Mouse (Mus musculus): Measurements from ENCODE around the gene Sgf29. TPM values are rescaled to one million over a fixed set of nuclear protein-coding genes. Genes with fewer than 3 reads are reported as not detected.

Sgf29 gene
- polyA plus RNA-seq, 1 experiment from 2014 or later: 49.5 TPM

DNA sequence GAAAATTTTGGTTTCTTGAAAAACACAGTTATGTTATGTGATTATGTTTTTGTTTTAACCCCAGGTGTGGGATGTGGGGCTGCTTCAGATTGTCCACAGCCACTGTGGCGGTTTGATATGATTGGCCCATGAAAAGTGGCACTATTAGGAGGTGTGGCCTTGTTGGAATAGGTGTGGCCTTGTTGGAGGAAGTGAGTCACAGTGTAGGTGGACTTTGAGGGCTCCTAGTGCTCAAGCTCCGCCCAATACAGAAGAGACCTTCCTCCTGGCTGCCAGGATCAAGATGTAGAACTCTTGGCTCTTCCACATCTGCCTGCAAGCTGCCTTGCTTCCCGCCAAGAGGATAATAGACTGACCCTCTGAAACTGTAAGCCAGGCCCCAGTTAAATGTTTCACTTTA, 36.4 kb upstream of the Sgf29 start:
- no peak overlapping the region for H3K9ac ChIP-seq (replicated peaks; ENCODE audit: low read depth)
- no peak for ATAC-seq
- H3K4me3 ChIP-seq (ENCODE audit: low read depth, low read length): no peak overlapping the region
- no peaks in the 10 kb centered on the region for H3K27me3 ChIP-seq (replicated peaks; ENCODE audit: insufficient read depth, low read length)
- WGBS: 73% methylated on average over 3 of the region's 3 CpGs
- TF ChIP-seq EP300 (IDR thresholded peaks at IDR 0.05) (no peak), CTCF (IDR thresholded peaks at IDR 0.05) (no peak)
- DNase-seq (ENCODE audit: low spot score): no peak
- H3K36me3 ChIP-seq (ENCODE audit: insufficient read depth, low read length): no peaks in the 10 kb centered on the region
- no peaks in the 10 kb centered on the region for H3K9me3 ChIP-seq (ENCODE audit: low read length)
- no peaks in the 10 kb centered on the region for H3K4me1 ChIP-seq (ENCODE audit: insufficient read depth, low read depth, low read length)
- H3K4me2 ChIP-seq (replicated peaks; ENCODE audit: low read depth, low read length): no peak overlapping the region
- H3K27ac ChIP-seq (ENCODE audit: low read length): no peak overlapping the region

DNA sequence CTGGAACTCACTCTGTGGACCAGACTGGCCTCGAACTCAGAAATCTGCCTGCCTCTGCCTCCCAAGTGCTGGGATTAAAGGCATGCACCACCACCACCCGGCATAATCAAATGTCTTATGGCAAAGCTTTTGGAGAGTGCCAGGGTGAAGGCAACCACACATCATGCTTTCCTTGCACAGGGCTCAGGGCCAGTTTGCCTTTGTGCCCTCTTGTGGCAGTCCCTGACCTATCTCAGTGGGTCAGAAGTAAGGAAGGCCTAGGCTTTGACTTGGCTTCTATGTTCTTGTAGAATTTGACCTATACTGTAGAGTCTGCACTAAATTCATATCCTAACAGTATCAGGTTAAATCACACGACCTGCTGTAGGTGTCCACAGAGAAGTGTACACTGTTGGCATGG, 32.4 kb upstream of the Sgf29 start:
- no peaks in the 10 kb centered on the region for H3K36me3 ChIP-seq (ENCODE audit: insufficient read depth, low read length)
- peaks cover 3% of the 10 kb centered on the region; the same call in 1 of the 2 replicates for H3K4me1 ChIP-seq (ENCODE audit: insufficient read depth, low read depth, low read length)
- 58% methylated on average over 3 of the region's 3 CpGs for WGBS
- H3K4me2 ChIP-seq (replicated peaks; ENCODE audit: low read depth, low read length): no peak overlapping the region
- no peaks in the 10 kb centered on the region for H3K9me3 ChIP-seq (ENCODE audit: low read length)
- no peak for ATAC-seq
- H3K27me3 ChIP-seq (replicated peaks; ENCODE audit: insufficient read depth, low read length): no peaks in the 10 kb centered on the region
- TF ChIP-seq EP300 (IDR thresholded peaks at IDR 0.05) (no peak), CTCF (IDR thresholded peaks at IDR 0.05) (peak; percentile 25)
- no peak for DNase-seq (ENCODE audit: low spot score)
- no peak overlapping the region for H3K9ac ChIP-seq (replicated peaks; ENCODE audit: low read depth)
- no peak overlapping the region for H3K4me3 ChIP-seq (ENCODE audit: low read depth, low read length)
- no peak overlapping the region for H3K27ac ChIP-seq (ENCODE audit: low read length)

DNA sequence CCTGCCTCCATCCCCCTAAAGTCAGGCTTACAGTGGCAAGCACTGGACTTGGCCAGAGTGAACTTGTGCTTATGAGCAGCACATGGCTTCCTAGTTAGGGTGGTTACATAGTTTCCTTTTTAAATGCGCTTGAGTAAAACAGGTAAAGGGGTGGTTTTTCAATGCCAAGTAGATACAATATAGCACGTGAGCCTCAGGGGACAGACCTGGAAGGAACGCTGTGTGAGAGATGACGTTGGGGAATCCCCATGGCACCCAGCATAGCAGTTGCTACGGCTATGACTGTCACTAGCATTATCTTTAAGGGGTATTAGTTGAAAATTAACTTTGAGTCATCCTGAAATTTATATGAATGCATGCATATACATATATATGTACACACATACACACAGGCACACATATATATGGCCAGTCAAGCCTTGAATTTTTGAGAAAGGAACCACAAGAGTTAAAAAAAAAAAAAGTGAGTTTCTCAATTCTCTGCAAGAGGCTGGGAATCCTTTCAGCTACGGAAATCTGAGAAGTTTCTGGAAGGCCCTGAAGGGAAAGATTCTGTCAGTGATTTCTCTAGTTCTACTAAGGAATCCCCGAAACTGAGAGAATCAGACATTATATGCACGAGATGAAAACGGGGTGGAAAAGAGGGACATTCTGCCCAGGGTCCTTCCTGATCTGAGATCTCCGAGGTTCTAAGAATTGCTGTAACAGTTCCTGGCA, 29.4 kb upstream of the Sgf29 start:
- WGBS: 62% methylated on average over 10 of the region's 10 CpGs
- no peak for TF ChIP-seq CTCF (IDR thresholded peaks at IDR 0.05)
- no peak for TF ChIP-seq EP300 (IDR thresholded peaks at IDR 0.05)
- no peaks in the 10 kb centered on the region for H3K36me3 ChIP-seq (ENCODE audit: insufficient read depth, low read length)
- no peaks in the 10 kb centered on the region for H3K27me3 ChIP-seq (replicated peaks; ENCODE audit: insufficient read depth, low read length)
- no peak overlapping the region for H3K4me2 ChIP-seq (replicated peaks; ENCODE audit: low read depth, low read length)
- peak; percentile 61 for DNase-seq (ENCODE audit: low spot score)
- no peaks in the 10 kb centered on the region for H3K9me3 ChIP-seq (ENCODE audit: low read length)
- no peak overlapping the region; the same call in 1 of the 2 replicates for H3K27ac ChIP-seq (ENCODE audit: low read length)
- ATAC-seq: no peak
- no peak overlapping the region for H3K4me3 ChIP-seq (ENCODE audit: low read depth, low read length)
- no peak overlapping the region for H3K9ac ChIP-seq (replicated peaks; ENCODE audit: low read depth)
- H3K4me1 ChIP-seq (ENCODE audit: insufficient read depth, low read depth, low read length): peaks cover 4% of the 10 kb centered on the region; the same call in 1 of the 2 replicates

DNA sequence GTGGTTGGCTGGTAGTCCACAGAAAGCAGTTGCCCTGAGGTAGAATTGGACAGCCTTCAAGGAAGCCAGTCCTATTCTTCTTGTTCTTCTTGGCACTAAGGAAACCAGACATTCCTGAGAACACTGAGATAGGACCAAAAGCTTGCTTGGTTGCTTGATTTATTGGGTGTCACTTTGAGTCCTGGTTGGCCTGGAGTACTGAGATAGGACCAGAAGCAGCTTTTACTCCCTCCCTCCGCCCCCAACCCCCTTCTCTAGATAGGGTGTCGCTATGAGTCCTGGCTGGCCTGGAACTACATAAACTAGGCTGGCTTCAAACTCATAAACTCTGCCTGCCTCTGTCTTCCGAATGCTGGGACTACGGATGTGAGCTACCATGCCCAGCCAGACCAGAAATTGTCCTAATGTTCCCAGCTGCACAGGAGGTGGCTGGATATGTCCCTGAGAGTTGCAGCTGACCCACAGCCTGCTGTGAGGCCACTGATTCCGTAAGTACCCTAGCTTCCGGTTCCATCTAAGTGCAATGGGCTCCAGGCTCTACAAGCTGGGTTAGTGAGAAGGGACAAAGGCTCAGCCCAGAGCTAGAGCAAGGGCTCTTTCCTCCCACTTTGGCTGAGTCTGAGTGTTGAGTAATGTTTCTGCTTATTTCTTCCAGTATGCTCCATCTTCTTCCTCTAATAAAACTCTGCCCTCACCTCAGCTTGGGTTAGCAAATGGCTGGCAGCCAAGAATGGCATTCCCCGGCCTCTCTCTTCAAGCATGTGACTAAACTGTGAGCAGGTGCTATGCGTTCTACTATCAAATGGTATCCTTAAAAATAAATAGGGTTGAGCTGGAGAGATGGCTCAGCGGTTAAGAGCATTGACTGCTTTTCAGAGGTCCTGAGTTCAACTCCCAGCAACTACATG, 27.4 kb upstream of the Sgf29 start:
- no peak for TF ChIP-seq CTCF (IDR thresholded peaks at IDR 0.05)
- no peak for TF ChIP-seq EP300 (IDR thresholded peaks at IDR 0.05)
- Histone ChIP-seq H3K4me2 (replicated peaks; ENCODE audit: low read depth, low read length) (no peak overlapping the region), H3K9ac (replicated peaks; ENCODE audit: low read depth) (no peak overlapping the region), H3K27ac (ENCODE audit: low read length) (peak overlapping the region; percentile 43; the same call in 1 of the 2 replicates), H3K4me3 (ENCODE audit: low read depth, low read length) (no peak overlapping the region), H3K27me3 (replicated peaks; ENCODE audit: insufficient read depth, low read length) (no peaks in the 10 kb centered on the region), H3K36me3 (ENCODE audit: insufficient read depth, low read length) (no peaks in the 10 kb centered on the region), H3K9me3 (ENCODE audit: low read length) (no peaks in the 10 kb centered on the region), H3K4me1 (ENCODE audit: insufficient read depth, low read depth, low read length) (peaks cover 7% of the 10 kb centered on the region)
- WGBS: 46% methylated on average over 9 of the region's 9 CpGs
- ATAC-seq (peak; percentile 29), DNase-seq (ENCODE audit: low spot score) (peak; percentile 72)

DNA sequence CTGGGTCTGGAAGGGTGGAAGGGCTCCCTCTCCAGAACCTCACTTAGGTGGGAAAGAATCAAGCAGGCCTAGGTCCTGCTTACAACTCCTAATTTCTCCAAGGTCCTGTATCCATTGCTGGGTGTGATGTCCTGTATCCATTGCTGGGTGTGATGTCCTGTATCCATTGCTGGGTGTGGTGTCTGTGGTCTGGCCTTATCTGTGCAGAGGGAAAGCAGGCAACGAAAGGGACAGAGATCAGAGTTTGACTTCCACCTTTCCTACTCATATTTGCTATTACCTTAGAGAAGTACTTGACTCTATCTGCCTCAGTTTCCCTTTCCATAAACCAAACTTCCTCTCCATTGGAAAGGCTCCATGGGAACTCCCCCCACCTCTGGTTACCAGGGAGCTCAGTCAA, 25.7 kb upstream of the Sgf29 start:
- Histone ChIP-seq H3K4me3 (ENCODE audit: low read depth, low read length) (no peak overlapping the region), H3K4me1 (ENCODE audit: insufficient read depth, low read depth, low read length) (peaks cover 7% of the 10 kb centered on the region), H3K4me2 (replicated peaks; ENCODE audit: low read depth, low read length) (peak overlapping the region; percentile 52), H3K27ac (ENCODE audit: low read length) (no peak overlapping the region), H3K36me3 (ENCODE audit: insufficient read depth, low read length) (no peaks in the 10 kb centered on the region), H3K9me3 (ENCODE audit: low read length) (no peaks in the 10 kb centered on the region), H3K27me3 (replicated peaks; ENCODE audit: insufficient read depth, low read length) (no peaks in the 10 kb centered on the region), H3K9ac (replicated peaks; ENCODE audit: low read depth) (no peak overlapping the region)
- ATAC-seq: no peak
- DNase-seq (ENCODE audit: low spot score): no peak
- 63% methylated on average over 1 of the region's 1 CpGs for WGBS
- no peak for TF ChIP-seq CTCF (IDR thresholded peaks at IDR 0.05)
- no peak for TF ChIP-seq EP300 (IDR thresholded peaks at IDR 0.05)

DNA sequence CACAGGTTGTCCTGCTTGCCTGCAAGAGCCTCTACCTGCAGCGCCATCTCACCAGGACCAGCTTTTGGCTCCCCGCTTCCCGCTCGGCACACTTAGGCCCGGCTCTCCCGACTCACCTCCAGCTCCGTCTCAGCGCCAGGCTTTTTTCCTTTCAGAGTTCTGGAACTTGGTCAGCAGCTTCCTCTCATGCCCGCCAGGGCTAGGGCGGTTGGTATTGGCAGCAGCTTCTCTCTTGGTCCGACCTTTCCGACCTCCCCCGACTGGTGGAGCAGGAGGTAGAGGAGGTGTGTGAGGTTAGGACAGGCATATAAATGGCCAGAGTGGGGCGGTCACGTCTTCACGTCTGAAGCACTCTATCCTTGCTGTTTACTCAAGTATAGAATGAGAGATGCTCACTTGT, 24.3 kb upstream of the Sgf29 start:
- no peaks in the 10 kb centered on the region for H3K27me3 ChIP-seq (replicated peaks; ENCODE audit: insufficient read depth, low read length)
- H3K9me3 ChIP-seq (ENCODE audit: low read length): no peaks in the 10 kb centered on the region
- TF ChIP-seq EP300 (IDR thresholded peaks at IDR 0.05) (no peak), CTCF (IDR thresholded peaks at IDR 0.05) (0 out of 2 replicates have a peak, but pooled peaks have one; percentile 14)
- ATAC-seq (0 out of 2 replicates have a peak, but pooled peaks have one; percentile 4), DNase-seq (ENCODE audit: low spot score) (peak; percentile 39)
- H3K36me3 ChIP-seq (ENCODE audit: insufficient read depth, low read length): no peaks in the 10 kb centered on the region
- 42% methylated on average over 16 of the region's 16 CpGs for WGBS
- H3K4me3 ChIP-seq (ENCODE audit: low read depth, low read length): peak overlapping the region; percentile 36
- peak overlapping the region; percentile 65 for H3K27ac ChIP-seq (ENCODE audit: low read length)
- H3K4me2 ChIP-seq (replicated peaks; ENCODE audit: low read depth, low read length): peak overlapping the region; percentile 52
- H3K4me1 ChIP-seq (ENCODE audit: insufficient read depth, low read depth, low read length): peaks cover 7% of the 10 kb centered on the region
- peak overlapping the region; percentile 35 for H3K9ac ChIP-seq (replicated peaks; ENCODE audit: low read depth)
